Mouse (Mus musculus) cerebellum, postnatal 36 days (tissue): ENCODE measurements at regions not wholly inside any gene's neighbourhood (a gene's known extent, or its start where the extent isn't known, plus 50 kb on each side); places are given as distances from the start of the nearest gene placed in this dataset.

Source experiments
- DNase-seq, 2 experiments: peaks; one replicate each; pipeline ENCODE4 v3.0.0; 2021 to 2022; ENCODE audit warnings: mixed read lengths in 2 of 2

DNA sequence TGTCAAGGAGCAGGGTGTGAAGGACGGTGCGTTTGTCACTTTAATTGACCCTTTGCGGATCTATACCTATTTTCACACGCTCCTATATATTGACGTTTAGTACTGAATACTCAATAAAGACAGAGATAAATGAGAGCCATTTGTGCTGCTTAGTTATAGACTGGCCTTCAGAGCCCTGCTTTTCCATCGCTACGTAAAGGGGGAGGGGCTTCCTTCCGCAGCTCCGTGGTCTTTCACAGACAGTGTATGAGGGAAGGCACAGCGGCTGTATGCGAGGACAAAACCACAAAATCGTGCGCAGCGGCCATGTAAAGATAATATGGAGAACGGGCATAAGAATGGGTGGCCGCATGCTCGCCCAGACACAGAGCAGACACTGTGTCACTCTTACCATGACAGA, 58.4 kb upstream of the Pced1b start:
- no peak for DNase-seq

- DNase-seq, result no peak
Measured at GRCm38 (mm10) chr15:97187831-97188230, 59.1 kb upstream of the Pced1b start.

- DNase-seq, result no peak
Measured at GRCm38 (mm10) chr15:97186034-97186433, 60.9 kb upstream of the Pced1b start.

DNA sequence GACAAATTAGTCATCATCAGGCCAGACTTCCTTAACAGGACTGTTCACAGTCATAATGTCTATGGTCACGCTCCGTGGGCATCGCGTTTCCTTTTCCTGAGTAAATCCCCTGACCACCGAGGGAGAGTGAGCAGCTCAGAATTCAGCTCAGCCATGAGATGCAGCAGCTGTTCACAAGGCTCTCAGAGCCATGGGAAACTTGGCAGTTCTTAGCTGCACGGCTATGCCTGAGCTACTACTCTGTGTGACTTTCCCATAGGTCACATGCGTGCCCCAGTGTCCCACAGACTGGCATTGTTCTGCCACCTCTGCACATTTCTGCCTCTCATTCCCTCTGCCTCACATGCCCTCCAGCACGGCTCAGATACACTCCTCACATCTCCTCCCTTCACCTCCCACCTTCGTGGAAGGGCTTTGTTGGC, 64.3 kb upstream of the Pced1b start:
- no peak for DNase-seq

DNA sequence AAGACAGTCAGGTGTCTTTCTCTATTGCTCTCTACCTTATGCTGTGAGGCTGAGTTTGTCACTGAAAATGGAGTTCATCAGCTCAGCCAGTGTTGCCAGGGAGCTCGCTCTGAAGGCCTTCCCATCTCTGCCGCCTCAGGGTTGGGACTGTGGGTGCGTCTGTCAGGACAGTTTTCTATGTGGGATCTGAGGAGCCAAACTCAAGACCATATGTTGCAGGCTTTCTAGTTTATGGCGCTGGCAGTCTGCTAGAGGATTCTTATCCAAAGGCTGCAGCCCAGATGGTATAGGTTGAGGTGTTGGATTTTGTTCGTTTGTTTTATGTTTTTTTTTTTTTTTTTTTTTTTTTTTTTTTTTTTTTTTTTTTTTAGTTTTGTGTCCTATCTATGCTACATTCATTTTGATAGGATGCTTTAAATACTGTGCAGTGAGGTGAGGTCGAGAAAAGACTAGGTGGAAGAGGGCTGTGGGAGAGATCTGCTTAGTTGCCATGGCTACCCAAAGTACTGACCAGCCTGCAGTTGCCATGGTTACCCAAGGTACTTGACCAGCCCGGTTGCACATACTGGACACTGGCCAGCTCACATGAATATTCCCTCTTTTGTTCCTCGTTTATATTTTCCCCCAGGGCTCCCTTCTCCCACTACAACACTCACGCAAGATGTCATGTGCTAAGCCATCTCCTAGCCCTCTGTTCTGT, 65.8 kb upstream of the Pced1b start:
- DNase-seq, result no peak

DNA sequence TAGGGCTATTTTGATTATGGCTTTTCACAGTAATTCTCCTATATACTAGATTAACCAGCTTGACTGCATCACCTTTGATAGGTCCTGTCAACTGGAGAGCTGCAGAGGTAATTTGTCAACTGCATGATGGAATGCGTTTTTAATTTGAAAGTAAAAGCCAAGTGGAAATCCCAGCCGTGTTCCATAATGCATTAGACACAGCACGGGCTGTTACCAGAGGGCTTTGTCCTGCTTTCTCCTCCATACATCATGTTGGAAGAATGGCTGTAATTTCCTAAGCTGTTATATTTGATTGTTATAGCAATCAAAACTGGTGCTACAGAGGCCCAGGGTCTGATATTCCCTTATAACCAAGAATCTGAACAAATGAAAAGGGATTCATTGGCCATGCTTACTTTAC, 68.6 kb upstream of the Pced1b start:
- no peak for DNase-seq

- DNase-seq, result no peak
Measured at GRCm38 (mm10) chr15:97177806-97178205, 69.1 kb upstream of the Pced1b start.

- DNase-seq, result no peak
Measured at GRCm38 (mm10) chr15:97174989-97175388, 71.9 kb upstream of the Pced1b start.

DNA sequence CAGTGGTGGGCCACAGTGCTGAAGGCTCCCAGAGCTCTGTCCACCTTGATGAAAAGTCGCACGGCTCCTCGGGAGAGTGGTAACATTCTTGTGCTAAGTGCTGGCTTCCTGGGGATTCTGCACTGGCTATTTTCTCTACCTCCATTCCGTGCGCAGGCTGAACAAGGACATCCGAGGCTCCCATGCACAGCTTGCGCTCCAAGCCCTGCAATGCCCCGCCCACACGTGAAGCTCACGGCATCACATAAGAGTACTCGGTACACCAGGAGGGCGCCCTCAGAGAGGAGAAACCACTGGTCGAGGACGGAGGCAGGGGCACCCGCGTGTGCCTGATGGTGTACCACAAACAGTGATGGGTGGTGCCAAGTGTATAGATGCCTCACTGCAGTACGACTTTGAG, 73.7 kb upstream of the Pced1b start:
- DNase-seq, result no peak

- DNase-seq, result peak in 1 of 2 experiments; percentile 4
Measured at GRCm38 (mm10) chr15:97170074-97170473, 76.8 kb upstream of the Pced1b start.

DNA sequence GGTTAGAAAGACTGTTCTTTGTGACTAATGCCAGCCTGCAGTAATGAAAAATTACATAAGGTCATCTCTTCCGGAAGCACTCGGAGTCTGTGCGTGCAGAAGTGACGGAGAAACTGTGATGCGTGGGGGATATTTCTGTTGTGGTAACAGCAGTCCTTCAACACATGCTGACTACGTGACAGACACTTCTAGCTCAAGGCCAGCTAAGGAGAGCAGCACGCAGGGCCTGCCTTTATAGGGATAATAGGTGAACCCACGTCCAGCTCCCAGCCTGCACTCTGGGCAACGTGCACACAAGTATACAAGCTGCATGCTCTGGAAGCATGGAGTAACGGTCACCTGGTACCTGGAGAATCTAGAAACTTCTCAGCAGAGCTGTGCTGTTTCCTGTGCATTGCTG, 77.5 kb upstream of the Pced1b start:
- DNase-seq, result no peak

- no peak for DNase-seq
Measured at GRCm38 (mm10) chr15:97167116-97167515, 79.8 kb upstream of the Pced1b start.

GRCm38 (mm10) chr15:97164616-97165015, 82.3 kb upstream of the Pced1b start:
- DNase-seq, result no peak

DNA sequence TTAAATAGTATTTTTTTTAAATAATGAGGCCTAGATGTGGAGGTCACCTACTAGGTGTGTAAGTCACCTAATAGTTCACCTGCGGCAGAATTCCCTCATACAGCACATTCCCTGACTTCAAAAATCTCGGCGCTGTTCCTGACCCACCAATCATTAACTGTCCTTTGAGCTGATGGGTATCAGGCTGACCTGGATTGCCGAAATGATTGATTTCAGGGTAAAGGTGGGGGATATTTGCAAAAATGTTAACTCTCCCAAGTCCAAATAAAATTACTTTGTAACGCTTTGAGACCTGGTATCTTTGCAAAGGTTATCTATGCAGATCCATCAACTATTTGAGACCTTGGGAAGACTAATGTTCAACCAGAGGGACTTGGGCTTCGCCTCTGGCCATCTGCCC, 82.9 kb upstream of the Pced1b start:
- DNase-seq, result no peak

DNA sequence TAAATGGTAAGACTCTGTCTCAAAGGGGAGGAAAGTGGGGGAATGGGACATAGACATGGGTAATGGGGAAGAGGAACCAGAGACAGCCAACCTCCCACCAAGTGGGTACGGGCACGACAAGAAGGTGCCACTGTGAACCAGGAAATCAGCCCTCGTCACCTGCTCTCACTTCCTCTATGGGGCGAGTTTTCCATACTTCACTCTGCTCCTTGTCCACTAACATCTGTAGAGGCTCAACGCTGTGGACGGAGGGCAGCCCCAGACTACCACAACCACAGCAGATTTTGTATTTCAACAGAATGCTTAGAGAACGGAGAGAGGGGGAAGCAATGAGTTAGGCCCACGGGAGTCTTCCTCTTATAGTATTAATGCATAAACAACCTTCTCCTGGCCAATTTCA, 83.8 kb upstream of the Pced1b start:
- no peak for DNase-seq

GRCm38 (mm10) chr15:97162305-97162704, 84.6 kb upstream of the Pced1b start:
- no peak for DNase-seq

GRCm38 (mm10) chr15:97161530-97161929, 85.4 kb upstream of the Pced1b start:
- DNase-seq, result no peak

DNA sequence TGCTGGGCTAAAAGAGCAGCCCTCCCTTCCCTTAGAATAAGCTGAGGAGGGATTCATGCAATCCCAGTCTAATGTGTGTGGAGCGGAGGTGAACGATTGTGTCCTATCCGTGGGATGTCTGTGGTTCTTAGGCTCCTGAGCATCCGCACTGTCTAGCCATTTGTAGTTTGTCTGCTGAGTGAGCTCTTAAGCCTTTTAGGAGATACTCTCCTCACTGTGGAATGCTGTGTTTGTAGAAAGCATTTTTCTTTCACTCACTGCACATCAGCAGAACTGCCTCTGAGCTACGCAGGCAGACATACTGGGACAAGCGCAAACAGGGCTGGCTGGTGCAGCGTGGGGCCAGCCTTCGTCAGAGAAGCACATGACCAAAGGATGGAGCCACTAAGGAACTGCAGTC, 94.6 kb upstream of the Pced1b start:
- DNase-seq, result no peak

DNA sequence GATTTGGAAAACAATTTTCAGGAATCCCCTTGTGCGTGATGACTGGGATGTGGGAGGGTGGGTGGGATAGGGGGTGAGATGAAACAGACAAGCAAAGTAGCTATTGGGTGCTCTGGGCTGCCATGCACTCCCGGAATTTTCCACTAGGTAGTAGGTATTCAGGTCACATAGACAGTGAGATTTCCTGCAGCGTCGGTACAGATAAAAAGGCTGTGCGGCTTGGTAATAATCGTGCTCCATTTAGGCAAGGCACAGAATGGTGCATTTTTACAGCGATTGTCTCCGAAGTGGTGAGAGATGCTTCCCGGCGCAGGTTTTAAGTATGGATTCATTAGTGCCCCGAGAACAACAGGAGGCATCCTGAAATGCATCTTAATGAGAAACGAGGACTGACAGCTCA, 95.1 kb upstream of the Pced1b start:
- no peak for DNase-seq

- DNase-seq, result no peak
Measured at GRCm38 (mm10) chr15:97150983-97151735, 95.4 kb upstream of the Slc38a4 start.

- no peak for DNase-seq
Measured at GRCm38 (mm10) chr15:97141958-97142357, 86.2 kb upstream of the Slc38a4 start.

DNA sequence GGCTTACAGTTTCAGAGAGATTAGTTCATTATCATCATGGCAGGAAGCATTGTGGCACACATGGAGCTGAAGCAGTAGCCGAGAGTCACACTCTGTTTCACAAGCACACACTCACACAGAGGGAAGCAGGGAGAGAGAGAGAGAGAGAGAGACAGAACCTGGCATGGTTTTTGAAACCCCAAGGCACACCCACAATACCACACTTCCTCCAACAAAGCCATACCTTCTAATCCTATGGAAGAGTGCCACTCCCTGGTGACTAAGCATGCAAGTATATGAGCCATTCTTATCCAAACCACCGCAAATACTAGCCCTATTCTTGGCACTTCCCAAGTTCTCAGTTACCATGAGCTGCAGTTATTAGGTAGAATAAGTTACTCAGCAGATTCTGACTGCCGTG, 82.5 kb upstream of the Slc38a4 start:
- DNase-seq, result no peak

DNA sequence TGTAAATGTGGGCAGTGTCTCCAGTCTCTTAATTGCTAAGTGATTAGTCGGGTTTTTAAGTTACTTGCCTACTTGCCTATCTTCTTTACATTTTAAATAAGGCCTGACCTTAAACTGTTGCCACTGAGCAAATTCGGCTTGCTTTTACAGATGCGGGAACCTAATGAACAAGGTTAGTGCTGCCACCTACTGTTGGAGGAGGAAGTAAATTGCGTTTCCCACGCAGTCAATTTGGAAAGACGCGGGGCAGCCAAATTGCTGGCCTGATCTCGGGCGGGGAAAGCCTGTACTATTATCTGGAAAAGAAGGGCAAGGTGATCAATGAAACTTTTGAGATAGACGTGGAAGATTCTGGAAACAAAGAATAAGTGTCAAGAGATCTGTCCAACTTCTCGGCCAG, 79.5 kb upstream of the Slc38a4 start:
- DNase-seq, result peak; percentile 8 to 26

GRCm38 (mm10) chr15:97127771-97128170, 72.0 kb upstream of the Slc38a4 start:
- no peak for DNase-seq
